Mouse (Mus musculus): ENCODE measurements around the gene Negr1.
"Not testable (repeated sequence)": the region's sequence is repeated elsewhere in the genome, so short reads cannot be mapped to it uniquely, and the experiment has no call there.

Negr1 gene

DNA sequence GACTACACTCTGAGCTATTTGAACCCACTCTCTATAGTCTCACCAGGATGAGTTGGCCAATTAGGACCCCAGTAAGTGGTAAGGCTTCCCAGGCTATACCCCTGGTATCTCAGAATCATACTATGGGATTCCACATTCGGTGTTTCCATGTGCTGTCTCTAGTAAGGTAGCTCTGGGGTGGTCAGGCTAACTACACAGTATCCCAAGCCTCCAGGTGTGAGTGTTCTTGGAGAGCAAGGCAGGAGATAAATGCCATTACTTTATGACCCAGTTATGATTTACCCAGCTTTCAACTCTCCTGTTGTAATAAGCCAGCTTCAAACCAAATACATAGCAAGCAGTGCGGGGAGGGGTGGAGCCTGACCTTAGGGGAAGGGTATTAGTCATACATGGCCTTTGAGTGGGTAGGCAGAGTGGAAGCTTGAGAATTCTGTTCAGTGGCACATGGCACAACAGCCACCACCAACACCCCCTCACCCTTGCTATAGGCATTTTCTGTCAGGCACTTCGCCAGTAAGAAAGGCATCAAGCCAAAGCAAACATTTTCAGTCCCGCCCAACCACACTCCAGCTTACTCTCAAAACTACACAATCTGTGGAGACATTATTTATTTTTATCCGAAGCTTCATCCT lies 437.7 kb downstream of the Negr1 start:
- peak; percentile 2 for DNase-seq (ENCODE audit: low spot score)

DNA sequence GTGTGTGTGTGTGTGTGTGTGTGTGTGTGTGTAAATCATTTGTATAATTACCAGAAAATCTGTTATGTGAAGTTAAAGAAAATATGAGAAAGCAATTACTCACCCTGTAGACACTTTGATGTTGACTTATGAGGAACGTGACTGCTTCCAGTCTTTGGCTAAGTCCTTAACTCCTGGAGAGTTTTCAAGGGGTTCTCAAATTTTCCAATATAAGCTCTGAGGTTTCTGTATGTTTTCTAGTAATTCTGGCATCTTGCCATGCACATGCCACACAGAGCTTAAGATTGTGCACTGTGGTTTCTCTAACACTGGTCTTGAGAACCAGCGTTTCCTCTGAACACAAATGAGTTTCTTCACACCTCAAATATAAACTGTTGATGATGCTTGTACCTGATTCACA lies 460.0 kb downstream of the Negr1 start:
- DNase-seq (ENCODE audit: low spot score) = peak; percentile 13

DNA sequence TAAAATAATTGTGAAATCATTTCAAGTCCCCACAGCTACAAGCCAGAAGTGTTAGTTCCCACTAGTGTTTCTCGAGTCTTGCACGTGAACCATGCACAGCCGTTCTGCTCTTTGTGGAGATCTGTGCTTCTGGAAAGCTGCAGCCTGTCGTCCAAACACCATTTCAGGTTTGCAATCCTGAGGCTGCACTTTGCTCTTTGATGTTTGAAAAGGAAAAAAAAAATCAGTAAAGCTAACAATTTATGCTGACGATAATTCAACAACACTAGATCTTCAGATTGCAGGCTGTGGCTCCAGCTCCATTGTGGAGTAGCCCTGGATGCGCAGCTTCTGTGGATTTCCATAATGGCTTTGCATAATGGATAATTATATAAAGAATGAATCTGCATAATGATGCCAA lies 463.0 kb downstream of the Negr1 start:
- DNase-seq (ENCODE audit: low spot score) = no peak

DNA sequence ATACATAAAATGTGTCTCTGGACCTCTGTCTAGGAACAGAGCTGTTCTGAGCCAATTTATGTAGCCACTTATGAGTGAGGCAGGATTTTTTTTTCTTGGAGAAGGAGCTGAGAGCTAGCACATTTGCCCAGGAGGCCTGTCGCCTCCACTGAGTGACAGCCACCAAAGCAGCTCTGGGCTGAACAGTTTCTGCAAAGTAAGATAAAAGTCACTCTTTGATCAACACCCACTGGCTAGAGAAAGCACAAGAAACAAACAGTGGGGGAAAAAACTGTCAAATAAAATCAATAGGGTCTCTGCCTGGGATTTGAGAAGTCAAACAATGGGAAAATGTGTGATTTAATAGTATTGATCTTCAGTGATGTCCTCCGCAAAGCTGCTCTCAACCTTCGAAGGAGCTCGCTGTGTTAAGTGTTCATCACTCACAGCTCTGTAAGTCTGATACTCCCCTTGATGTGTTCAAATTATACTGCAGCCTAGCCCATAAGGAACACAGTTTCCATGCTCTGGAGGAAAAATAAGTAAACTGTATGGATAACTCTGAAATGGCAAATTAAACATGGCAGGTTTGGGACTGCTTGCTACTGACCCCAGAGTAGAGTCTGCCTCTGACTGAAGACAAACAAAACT lies 470.0 kb downstream of the Negr1 start:
- DNase-seq (ENCODE audit: low spot score) = no peak

DNA sequence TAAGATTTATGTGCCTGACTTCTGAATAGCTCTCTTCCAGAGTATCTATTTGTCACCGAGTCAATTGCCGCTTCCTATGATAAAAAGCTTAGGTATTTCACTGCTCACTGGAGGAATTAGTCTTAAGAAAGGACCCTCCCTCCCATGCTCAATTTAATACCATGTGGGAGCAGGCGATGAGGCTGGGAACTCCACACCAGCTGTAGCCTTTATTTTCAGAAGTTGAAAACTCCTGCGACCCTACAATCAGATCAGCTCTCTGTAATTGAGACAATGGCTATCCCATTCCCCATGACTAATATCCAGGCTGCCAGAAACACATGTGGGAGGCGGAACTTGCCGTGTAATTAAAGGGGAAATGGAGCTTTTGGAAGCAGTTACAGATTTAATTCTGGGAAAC lies 474.4 kb downstream of the Negr1 start:
- no peak for DNase-seq (ENCODE audit: low spot score)

DNA sequence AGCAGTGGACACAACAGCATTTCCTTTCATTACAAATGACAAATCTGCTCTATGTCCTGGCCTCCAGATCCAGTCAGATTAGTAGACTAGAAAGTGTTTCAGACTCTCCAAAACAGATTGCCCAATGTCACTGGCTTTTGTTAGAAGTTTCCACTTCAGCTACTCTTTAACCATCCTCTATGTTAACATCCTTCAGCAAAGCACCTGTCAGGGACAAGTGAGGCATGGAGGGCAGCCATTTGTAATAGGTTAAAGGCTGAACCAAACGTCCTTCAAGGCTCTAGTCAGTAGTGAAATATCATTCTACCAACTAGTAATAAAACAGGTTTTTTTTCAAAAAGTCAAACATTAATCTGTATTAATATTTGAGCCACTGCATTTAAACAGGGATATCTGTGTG lies 475.0 kb downstream of the Negr1 start:
- DNase-seq (ENCODE audit: low spot score) = no peak

DNA sequence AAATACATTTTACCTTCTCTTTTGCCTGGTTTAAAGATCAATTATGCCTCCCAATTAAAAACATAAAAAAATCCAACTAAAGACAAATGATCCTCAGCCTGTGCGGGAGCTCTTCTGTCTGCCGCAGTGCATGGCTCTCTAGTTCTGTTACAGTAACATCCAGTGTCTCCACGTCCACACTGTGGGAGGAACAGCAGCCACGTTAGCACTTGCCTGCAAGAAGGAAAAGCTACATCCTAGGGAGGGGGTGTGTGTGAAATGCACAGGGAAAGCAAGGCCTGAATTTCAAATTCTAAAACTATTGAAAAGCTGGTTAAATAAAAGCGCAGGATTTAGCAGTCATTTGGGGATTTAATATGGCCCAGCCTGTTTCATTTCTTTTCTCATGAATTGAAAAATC lies 479.0 kb downstream of the Negr1 start:
- DNase-seq (ENCODE audit: low spot score) = no peak

DNA sequence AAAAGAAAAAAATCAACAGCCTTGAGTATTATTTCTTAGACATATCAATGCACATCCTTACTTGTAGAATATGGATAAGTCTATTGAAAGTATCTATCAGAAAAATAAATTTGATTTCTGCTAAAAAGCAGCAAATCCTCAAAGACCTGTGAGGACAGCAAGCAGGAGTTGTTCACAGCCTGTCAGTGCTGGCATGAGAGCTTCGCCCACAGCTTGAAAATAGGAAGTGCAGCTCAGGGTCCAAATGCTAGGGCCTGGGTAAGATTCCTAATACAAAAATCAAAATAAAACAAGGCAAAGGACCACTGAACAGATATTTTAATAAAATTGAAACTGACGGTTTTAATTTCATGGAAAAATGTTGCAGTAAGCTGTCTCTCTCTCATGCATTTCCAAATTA lies 483.0 kb downstream of the Negr1 start:
- no peak for DNase-seq (ENCODE audit: low spot score)

DNA sequence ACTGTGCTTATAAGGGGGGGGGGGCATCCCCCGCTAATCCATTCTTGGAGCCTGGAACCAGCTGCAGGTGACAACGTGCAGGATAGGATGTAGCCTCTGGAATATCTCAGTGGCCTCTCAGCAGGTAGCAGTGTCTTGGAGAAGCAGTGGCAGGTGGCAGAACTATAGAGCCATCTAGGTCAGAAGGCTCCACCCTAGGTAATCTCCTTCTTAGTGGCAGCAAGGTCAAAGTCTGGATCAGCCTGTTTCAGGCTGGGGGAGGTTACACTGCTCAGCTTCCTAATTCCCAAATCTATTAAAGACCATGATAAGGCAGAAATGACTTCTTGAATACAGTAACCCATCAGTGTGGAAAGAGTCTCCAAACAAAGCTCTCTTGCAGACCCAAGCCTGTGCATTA lies 502.8 kb downstream of the Negr1 start:
- not testable (repeated sequence) for DNase-seq (ENCODE audit: low spot score)

DNA sequence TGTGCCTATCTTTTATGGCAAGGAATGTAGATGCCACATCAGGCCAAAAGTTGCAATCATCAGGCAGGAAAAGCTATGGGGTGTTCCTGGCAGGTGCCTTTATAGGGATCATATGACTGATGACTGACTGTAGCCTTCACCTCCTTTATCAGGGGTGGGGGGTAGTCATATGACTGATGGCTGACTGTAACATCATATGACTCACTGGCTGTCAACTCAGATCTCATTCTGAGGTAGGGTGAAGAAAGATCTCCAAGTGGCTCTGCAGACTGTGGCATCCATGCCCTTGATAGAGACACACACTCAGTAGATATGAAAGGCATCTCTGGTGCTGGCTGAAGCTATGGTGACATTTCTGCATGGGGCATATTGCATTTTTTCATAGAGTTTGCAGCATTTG lies 504.7 kb downstream of the Negr1 start:
- no peak for DNase-seq (ENCODE audit: low spot score)

DNA sequence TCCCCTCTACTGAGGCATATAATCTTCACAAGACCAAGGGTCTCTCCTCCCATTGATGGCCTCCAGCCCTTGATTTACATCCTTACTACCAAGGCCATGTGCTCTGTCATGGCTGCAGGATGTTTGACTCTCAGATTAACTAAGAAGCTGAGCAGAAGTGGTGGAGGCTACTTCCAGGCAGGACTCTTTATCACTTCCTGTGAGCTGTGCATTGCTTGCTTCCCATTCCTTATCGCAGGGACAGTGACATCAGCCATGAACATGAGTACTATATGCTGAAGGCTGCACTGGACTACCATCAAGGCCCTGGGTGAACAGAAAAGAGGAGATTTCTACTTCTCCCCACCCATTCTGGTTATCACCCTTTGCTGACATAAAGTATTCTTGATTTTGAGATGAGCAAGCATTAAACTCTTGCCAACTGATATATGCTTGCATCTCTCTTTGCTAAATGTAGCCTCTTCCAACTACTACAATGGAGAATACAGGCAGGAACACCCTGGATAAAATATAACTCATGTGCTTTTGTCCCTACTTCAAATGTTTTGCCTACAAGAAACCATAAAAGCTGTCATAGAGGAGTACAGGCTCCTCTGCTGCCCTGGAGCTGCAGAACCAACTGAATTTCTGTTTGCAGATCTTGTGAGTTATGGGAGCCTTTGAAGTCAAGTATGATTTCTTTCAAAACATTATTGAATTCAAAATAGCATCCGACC lies 517.8 kb downstream of the Negr1 start:
- no peak for DNase-seq (ENCODE audit: low spot score)

DNA sequence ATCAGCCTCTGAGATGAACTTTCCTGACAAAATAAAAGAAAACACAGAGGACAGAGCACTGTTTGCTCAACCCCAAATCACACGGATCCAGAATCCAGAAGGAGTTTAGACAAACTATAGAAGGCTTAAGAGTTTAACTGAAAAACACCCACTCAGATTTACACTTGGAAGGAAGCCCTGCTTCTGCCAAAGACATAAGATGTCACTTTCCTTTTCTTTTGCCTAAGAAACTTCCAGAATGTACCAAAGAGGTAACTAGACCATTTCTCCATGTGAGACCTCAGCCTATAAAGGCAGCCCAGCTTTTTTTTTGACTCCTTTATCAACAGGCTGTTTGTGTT lies 518.3 kb downstream of the Negr1 start:
- DNase-seq (ENCODE audit: low spot score) = no peak

DNA sequence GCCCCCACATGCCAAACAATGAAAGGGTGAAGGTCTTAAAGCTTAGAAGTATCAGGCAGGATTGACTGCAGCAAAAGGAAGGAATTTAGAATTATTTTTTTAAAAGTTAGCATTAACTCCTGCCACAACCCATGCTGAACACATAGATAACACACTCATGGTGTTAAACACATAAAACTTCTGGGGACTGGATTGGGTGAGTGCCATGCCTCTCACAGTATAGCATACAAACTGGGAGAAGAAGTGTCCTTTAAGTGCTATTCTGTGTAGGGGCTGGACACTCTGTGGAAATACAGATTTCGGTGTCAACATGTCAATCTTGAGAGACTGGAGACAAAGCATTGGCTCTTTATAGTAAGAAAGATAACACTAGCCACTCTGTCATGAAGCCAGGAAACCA lies 519.0 kb downstream of the Negr1 start:
- DNase-seq (ENCODE audit: low spot score) = no peak

DNA sequence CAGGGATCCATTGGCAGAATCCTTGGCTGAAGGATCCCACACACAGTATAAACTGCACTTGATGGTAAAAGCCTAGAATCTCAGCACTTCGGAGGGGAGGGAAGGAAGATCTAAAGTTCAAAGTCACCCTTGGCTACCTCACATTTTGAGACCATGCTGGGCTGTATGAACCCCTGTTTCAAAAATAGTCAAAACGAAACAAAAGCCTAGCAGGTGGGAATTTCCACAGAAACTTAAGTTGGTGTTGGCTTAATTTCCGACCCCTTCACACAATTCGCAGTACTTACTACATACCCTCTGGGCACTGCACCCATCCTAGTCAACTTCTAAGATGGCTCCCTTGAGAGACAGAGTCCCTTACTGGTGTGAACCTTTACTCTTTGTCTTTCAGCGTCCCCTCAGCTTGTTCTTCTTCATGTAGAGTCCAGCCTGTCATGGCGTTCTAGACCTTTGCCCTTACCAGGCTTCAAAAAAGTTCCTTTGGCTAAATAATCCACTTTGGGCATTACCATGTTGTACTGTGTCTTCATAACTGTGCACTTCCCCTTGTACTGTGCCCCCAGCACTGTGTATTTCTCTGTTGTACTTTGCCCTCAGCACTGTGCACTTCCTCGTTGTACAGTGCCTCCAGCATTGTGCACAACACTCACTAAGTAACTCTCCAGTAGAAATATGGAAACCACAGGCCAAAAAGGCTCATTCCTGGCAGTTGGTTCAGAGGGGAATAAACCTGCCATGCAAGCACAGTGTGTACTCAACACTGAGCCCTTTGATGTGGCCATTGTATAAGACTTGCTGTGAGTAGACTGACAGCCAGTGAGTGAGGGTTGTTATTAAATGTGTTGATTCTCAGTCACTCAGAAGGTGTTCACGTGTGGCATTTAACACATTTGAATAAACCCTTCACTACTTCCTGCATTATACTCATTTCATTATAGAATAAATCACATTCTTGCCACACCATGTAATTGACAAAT lies 521.5 kb downstream of the Negr1 start:
- no peak for DNase-seq (ENCODE audit: low spot score)

DNA sequence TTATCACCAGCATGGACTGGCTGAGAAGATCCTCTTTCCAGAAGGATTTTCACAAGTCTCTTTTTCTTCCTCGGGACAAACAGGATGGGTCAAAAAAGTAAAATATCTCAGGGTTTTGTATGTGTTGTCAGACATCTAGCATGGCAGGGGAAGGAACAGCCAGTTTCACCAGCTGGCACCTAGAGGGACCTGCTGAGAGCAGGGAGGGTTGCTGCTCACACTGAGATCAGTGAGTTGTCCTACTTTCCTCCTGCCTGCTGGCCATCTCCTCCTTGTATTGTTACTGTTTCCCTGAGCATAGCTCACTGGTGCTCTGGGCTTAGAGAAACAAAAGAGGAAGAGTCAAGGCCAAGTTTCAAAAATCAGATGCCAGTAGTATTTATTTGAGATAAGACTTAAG lies 523.6 kb downstream of the Negr1 start:
- DNase-seq (ENCODE audit: low spot score) = no peak

DNA sequence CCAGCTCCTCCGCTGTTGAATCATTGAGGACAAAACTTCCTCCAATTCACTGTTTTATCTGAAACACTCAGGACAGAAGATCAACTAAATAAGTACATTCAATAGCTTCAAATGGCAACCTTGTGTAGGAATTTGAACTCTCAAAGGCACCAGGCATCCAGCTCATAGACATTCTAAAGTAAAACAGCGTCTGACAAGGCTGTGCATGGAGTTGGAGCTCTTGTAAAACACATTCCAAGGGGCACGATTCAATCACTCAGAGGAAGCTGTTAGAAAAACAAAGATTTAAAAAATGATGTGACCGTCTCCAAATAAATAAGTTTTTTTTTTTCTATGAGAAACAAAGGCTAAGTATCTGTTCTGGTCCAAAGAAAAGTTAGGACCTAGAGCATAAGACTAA lies 528.5 kb downstream of the Negr1 start:
- DNase-seq (ENCODE audit: low spot score) = no peak

DNA sequence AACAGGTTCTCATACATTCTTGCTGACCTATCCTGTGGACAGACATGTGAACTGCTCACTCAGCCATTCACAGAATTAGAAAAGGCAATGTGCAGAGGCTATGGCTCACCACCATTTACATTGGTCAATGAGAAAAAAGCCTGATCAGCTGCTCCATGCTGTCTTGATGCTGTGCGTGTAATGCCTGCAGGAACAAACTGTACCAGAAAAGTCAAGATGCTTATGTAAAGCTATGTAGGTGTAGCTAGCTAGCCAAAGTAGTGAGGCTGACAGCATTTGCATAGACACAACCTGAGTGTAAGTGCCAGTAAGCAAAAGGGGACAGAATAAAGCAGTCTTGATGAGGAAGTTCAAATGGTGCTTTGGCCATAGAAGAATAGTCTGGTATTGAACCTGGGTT lies 534.7 kb downstream of the Negr1 start:
- DNase-seq (ENCODE audit: low spot score) = no peak

DNA sequence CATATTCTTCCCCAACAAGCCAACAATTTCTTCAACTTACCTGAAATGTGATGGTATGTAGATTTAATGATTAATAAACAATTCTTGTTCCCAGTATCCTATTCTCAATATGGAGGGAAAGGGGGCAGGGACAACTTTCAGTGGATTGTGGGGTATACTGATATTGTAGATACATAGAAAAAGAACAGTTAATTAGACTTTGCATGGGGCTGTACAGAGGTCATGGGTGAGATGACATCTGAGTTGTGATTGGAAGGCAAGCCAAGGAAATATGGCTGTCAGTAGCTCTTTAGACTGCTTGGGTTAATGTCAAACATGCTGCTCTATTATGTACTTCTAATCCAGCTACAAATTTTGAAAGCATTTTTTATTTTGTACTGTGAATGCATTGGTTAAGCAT lies 535.9 kb downstream of the Negr1 start:
- DNase-seq (ENCODE audit: low spot score) = no peak

DNA sequence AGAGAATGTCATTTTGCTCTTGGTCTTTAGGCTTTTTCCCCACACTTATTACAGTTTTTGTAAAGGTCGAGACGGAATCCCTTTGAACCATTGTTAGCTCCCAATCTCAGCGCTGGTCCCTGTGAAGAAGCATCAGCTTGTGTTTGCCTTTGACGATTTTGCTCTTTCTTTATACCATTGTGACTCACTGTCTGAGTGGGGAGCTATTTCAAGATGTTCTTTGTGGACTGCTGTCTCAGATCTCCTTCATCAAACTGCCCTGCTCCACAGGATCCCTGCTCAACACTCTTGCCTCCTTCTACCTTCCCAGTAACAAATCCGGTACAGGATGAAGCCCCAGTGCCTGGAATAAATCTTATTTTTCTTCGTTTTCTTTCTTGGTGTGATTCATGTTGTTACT lies 536.8 kb downstream of the Negr1 start:
- no peak for DNase-seq (ENCODE audit: low spot score)

DNA sequence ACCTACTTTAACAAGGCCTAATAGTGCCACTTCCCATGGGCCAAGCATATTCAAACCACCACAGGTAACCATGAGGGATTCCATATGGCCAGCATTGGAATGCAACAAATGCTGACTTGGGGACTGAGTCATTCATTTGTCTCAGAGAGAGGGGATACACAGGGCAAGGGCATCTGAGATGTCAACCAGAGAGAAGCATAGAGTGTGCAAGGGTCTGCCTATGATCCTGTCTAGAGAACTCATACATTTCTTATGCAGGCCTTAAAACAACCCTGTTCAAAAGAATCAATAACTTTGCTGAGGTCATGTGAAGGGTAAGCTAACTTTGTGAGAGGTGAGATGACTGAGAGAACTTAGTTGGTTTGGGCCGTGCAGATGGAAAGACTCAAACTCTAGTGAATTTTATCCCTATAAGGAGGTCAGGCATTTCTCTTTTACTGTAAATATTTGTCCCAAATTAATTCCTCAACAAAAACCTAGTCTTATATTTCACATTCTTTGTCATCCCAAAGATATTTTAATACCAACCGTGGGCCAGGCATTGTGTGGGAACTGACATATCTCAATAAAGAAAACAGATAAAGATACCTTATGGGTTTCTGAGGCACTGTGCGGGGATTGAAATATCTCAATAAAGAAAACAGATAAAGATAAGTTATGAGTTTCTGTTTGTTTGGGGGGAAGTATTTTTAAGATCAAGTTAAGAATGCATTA lies 543.4 kb downstream of the Negr1 start:
- DNase-seq (ENCODE audit: low spot score) = no peak

DNA sequence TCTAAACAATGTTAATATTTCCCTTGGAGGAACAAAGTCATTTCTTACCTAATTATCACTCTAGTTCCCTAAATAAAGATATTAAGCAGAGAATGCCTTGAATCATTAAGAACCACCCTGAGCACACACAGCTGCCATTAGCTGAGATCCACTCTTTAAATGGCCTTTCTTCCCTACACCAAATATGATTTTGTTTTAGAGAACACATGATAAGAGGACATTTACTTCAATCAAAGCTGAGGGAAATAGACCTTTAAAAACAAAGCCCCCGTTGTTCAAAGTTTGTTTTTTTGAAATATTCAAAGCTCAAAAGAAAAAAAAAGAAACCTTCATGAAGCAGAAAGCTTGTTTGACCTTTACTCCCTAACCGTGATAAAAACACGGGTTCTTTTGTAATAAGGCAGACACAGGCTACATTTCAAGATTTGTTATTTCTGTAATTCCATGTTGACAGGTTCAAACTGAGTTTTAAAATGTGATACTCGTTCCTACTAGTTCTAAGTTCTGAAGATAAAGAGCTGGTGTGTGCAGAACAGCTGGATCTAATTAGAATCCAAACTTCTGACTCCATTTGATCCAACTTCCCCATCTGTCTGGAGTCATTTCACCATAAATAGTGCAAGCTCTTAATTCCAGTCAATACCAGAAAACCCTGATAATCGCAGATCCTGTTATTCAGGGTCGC lies 544.1 kb downstream of the Negr1 start:
- DNase-seq (ENCODE audit: low spot score) = peak; percentile 4
